Mouse (Mus musculus): Measurements from ENCODE around the gene Pdia4. TPM values are rescaled to one million over a fixed set of nuclear protein-coding genes. Genes with fewer than 3 reads are reported as not detected.

Pdia4 gene
- polyA plus RNA-seq, 1 experiment, result 24.7 TPM

GRCm38 (mm10) chr6:47811324-47811723 lies 1.9 kb downstream of the Pdia4 start:
- Histone ChIP-seq H3K4me3 (ENCODE audit: control insufficient read depth, low read depth, low read length) (no peak overlapping the region; the same call in 1 of the 2 replicates), H3K36me3 (ENCODE audit: control insufficient read depth, insufficient read depth, low read length) (peaks cover 1% of the 10 kb centered on the region; the same call in 1 of the 2 replicates), H3K27me3 (ENCODE audit: control insufficient read depth, insufficient read depth, low read length) (no peaks in the 10 kb centered on the region), H3K4me1 (ENCODE audit: control insufficient read depth, insufficient read depth, low read length) (no peaks in the 10 kb centered on the region), H3K27ac (ENCODE audit: control insufficient read depth, insufficient read depth, low read depth, low read length) (no peak overlapping the region)
- TF ChIP-seq POLR2A (IDR thresholded peaks at IDR 0.05; ENCODE audit: control insufficient read depth, low read depth, low read length) (no peak), CTCF (IDR thresholded peaks at IDR 0.05; ENCODE audit: control insufficient read depth, insufficient read depth, insufficient replicate concordance, low read depth, low read length) (no peak)

- no peak for TF ChIP-seq POLR2A (IDR thresholded peaks at IDR 0.05; ENCODE audit: control insufficient read depth, low read depth, low read length)
- TF ChIP-seq CTCF (IDR thresholded peaks at IDR 0.05; ENCODE audit: control insufficient read depth, insufficient read depth, insufficient replicate concordance, low read depth, low read length), result no peak
- Histone ChIP-seq H3K4me3 (ENCODE audit: control insufficient read depth, low read depth, low read length) (no peak overlapping the region), H3K36me3 (ENCODE audit: control insufficient read depth, insufficient read depth, low read length) (peaks cover 1% of the 10 kb centered on the region; the same call in 1 of the 2 replicates), H3K4me1 (ENCODE audit: control insufficient read depth, insufficient read depth, low read length) (no peaks in the 10 kb centered on the region), H3K27ac (ENCODE audit: control insufficient read depth, insufficient read depth, low read depth, low read length) (no peak overlapping the region), H3K27me3 (ENCODE audit: control insufficient read depth, insufficient read depth, low read length) (no peaks in the 10 kb centered on the region)
Measured at GRCm38 (mm10) chr6:47810181-47810580, 3.0 kb downstream of the Pdia4 start.

- Histone ChIP-seq H3K27me3 (ENCODE audit: control insufficient read depth, insufficient read depth, low read length) (no peaks in the 10 kb centered on the region), H3K36me3 (ENCODE audit: control insufficient read depth, insufficient read depth, low read length) (peaks cover 1% of the 10 kb centered on the region; the same call in 1 of the 2 replicates), H3K4me1 (ENCODE audit: control insufficient read depth, insufficient read depth, low read length) (no peaks in the 10 kb centered on the region), H3K27ac (ENCODE audit: control insufficient read depth, insufficient read depth, low read depth, low read length) (no peak overlapping the region), H3K4me3 (ENCODE audit: control insufficient read depth, low read depth, low read length) (no peak overlapping the region)
- TF ChIP-seq POLR2A (IDR thresholded peaks at IDR 0.05; ENCODE audit: control insufficient read depth, low read depth, low read length) (no peak), CTCF (IDR thresholded peaks at IDR 0.05; ENCODE audit: control insufficient read depth, insufficient read depth, insufficient replicate concordance, low read depth, low read length) (no peak)
Measured at GRCm38 (mm10) chr6:47809053-47809452, 4.2 kb downstream of the Pdia4 start.

GRCm38 (mm10) chr6:47808545-47808944 lies 4.7 kb downstream of the Pdia4 start:
- H3K27ac ChIP-seq (ENCODE audit: control insufficient read depth, insufficient read depth, low read depth, low read length), result no peak overlapping the region
- TF ChIP-seq CTCF (IDR thresholded peaks at IDR 0.05; ENCODE audit: control insufficient read depth, insufficient read depth, insufficient replicate concordance, low read depth, low read length) (no peak), POLR2A (IDR thresholded peaks at IDR 0.05; ENCODE audit: control insufficient read depth, low read depth, low read length) (no peak)
- no peaks in the 10 kb centered on the region for H3K4me1 ChIP-seq (ENCODE audit: control insufficient read depth, insufficient read depth, low read length)
- H3K36me3 ChIP-seq (ENCODE audit: control insufficient read depth, insufficient read depth, low read length), result peaks cover 1% of the 10 kb centered on the region
- no peak overlapping the region for H3K4me3 ChIP-seq (ENCODE audit: control insufficient read depth, low read depth, low read length)
- no peaks in the 10 kb centered on the region for H3K27me3 ChIP-seq (ENCODE audit: control insufficient read depth, insufficient read depth, low read length)

GRCm38 (mm10) chr6:47807419-47807818 lies 5.8 kb downstream of the Pdia4 start:
- TF ChIP-seq POLR2A (IDR thresholded peaks at IDR 0.05; ENCODE audit: control insufficient read depth, low read depth, low read length) (no peak), CTCF (IDR thresholded peaks at IDR 0.05; ENCODE audit: control insufficient read depth, insufficient read depth, insufficient replicate concordance, low read depth, low read length) (no peak)
- H3K27ac ChIP-seq (ENCODE audit: control insufficient read depth, insufficient read depth, low read depth, low read length), result no peak overlapping the region
- H3K4me1 ChIP-seq (ENCODE audit: control insufficient read depth, insufficient read depth, low read length), result no peaks in the 10 kb centered on the region
- H3K27me3 ChIP-seq (ENCODE audit: control insufficient read depth, insufficient read depth, low read length), result no peaks in the 10 kb centered on the region
- peaks cover 1% of the 10 kb centered on the region for H3K36me3 ChIP-seq (ENCODE audit: control insufficient read depth, insufficient read depth, low read length)
- H3K4me3 ChIP-seq (ENCODE audit: control insufficient read depth, low read depth, low read length), result no peak overlapping the region

- H3K27me3 ChIP-seq (ENCODE audit: control insufficient read depth, insufficient read depth, low read length), result no peaks in the 10 kb centered on the region
- no peak overlapping the region for H3K4me3 ChIP-seq (ENCODE audit: control insufficient read depth, low read depth, low read length)
- H3K4me1 ChIP-seq (ENCODE audit: control insufficient read depth, insufficient read depth, low read length), result no peaks in the 10 kb centered on the region
- peaks cover 1% of the 10 kb centered on the region for H3K36me3 ChIP-seq (ENCODE audit: control insufficient read depth, insufficient read depth, low read length)
- H3K27ac ChIP-seq (ENCODE audit: control insufficient read depth, insufficient read depth, low read depth, low read length), result no peak overlapping the region
- no peak for TF ChIP-seq CTCF (IDR thresholded peaks at IDR 0.05; ENCODE audit: control insufficient read depth, insufficient read depth, insufficient replicate concordance, low read depth, low read length)
- TF ChIP-seq POLR2A (IDR thresholded peaks at IDR 0.05; ENCODE audit: control insufficient read depth, low read depth, low read length), result no peak
Measured at GRCm38 (mm10) chr6:47805520-47805919, 7.7 kb downstream of the Pdia4 start.

GRCm38 (mm10) chr6:47799079-47799478 lies 14.2 kb downstream of the Pdia4 start:
- TF ChIP-seq POLR2A (IDR thresholded peaks at IDR 0.05; ENCODE audit: control insufficient read depth, low read depth, low read length) (no peak), CTCF (IDR thresholded peaks at IDR 0.05; ENCODE audit: control insufficient read depth, insufficient read depth, insufficient replicate concordance, low read depth, low read length) (no peak)
- Histone ChIP-seq H3K36me3 (ENCODE audit: control insufficient read depth, insufficient read depth, low read length) (no peaks in the 10 kb centered on the region; the same call in none of the 2 replicates), H3K27ac (ENCODE audit: control insufficient read depth, insufficient read depth, low read depth, low read length) (no peak overlapping the region), H3K27me3 (ENCODE audit: control insufficient read depth, insufficient read depth, low read length) (no peaks in the 10 kb centered on the region), H3K4me1 (ENCODE audit: control insufficient read depth, insufficient read depth, low read length) (no peaks in the 10 kb centered on the region), H3K4me3 (ENCODE audit: control insufficient read depth, low read depth, low read length) (no peak overlapping the region)

All from testis, adult 2 months (tissue).